Mouse (Mus musculus): ENCODE results near the gene Pdlim7. TPM values are rescaled to one million over a fixed set of nuclear protein-coding genes. Genes with fewer than 3 reads are reported as not detected.
A peak's percentile ranks its signal among the peaks of the same experiment; 100 is the strongest.

The Pdlim7 gene
- polyA plus RNA-seq, 1 experiment, result 80.5 TPM

DNA sequence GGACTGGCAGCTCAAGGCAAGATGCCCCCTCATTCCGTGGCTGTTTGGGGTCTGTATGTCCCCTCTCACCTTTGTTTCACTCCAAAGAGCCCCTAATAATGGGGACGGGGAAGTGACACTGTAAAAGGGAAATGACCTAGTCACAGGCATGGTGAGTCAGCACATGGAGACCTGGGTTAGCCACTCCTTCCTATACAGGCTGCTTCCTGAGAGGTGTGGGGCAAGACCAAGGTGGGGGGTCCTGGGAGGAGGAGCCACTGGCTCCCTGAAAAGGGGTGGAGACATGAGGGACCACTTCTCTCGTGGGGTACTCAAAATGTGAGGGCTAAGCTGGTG is 3.2 kb downstream of the Pdlim7 start:
- no peak overlapping the region for H3K4me3 ChIP-seq (replicated peaks; ENCODE audit: extremely low read depth, low read depth, low read length)
- DNase-seq, result peak; percentile 19
- H3K4me1 ChIP-seq (ENCODE audit: control insufficient read depth, insufficient read depth, low read length), result peaks cover 13% of the 10 kb centered on the region
- 34% methylated on average over 3 of the region's 3 CpGs for WGBS
- TF ChIP-seq CTCF (IDR thresholded peaks at IDR 0.05; ENCODE audit: insufficient read depth, low read length), result no peak
- no peak for TF ChIP-seq POLR2A (IDR thresholded peaks at IDR 0.05; ENCODE audit: borderline replicate concordance, extremely low read depth, low read depth, low read length)

DNA sequence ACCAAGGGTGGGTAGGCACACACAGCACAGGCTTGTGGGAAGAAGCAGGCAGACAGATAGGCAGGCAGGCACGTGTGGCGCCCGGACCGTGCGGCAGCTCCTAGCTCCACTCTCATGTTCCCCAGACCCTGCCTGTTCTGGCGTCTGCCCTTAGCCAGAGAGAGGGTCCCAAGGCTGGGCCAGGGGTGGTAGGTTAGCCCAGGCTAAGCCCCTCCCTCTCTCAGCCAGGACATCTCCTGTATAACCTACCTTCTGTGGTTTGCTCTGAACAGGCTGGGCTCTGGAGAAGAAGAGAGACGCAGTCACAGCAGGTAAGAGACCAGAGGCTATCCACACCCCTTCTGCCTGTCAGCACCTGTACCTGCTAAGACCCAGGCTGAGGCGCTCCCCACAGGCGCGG is 4.9 kb downstream of the Pdlim7 start:
- TF ChIP-seq CTCF (IDR thresholded peaks at IDR 0.05; ENCODE audit: insufficient read depth, low read length) (no peak), POLR2A (IDR thresholded peaks at IDR 0.05; ENCODE audit: borderline replicate concordance, extremely low read depth, low read depth, low read length) (no peak)
- WGBS, result 95% methylated on average over 10 of the region's 10 CpGs
- no peak for DNase-seq
- Histone ChIP-seq H3K4me3 (replicated peaks; ENCODE audit: extremely low read depth, low read depth, low read length) (no peak overlapping the region), H3K4me1 (ENCODE audit: control insufficient read depth, insufficient read depth, low read length) (peaks cover 13% of the 10 kb centered on the region)

DNA sequence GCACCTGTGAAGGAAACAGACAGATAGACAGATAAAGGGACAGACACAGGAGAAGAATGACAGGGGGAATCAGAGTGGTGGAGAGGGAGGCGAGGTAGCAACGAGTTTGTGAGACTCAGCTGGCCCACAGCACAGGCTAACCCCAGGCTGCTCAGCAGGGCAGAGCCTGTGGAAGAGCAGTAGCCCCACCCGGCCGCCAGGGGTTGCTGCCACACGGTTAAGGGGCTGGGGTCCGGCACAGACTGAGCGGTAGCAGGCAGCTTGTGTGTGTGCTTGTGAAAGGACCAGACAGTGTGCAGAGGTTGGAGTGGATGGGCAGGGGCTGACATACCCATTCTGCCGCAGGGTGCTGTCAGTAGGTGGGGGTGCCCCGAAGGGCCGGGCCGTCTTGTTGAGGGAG is 5.6 kb downstream of the Pdlim7 start:
- peaks cover 13% of the 10 kb centered on the region for H3K4me1 ChIP-seq (ENCODE audit: control insufficient read depth, insufficient read depth, low read length)
- TF ChIP-seq CTCF (IDR thresholded peaks at IDR 0.05; ENCODE audit: insufficient read depth, low read length), result no peak
- TF ChIP-seq POLR2A (IDR thresholded peaks at IDR 0.05; ENCODE audit: borderline replicate concordance, extremely low read depth, low read depth, low read length), result no peak
- WGBS, result 69% methylated on average over 11 of the region's 11 CpGs

DNA sequence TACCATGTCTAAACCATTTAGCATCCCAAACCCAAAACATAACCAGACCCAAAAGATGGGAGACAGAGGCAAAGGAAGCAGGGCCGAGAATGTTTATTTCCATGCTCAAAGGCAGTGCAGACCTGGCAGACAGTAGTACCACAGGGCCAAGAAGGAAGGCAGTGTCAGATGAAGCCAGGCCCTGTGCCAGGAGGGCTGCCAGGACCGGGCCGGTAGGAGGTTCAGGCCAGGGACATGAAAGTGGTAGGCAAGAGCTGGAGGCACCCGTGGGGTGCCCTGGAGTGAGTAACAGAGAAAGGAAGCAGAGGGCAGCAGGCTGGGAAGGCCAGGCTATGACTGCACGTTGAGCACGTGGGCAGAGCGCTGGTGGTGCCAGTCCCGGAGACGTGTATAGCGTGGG is 6.8 kb downstream of the Pdlim7 start:
- TF ChIP-seq CTCF (IDR thresholded peaks at IDR 0.05; ENCODE audit: insufficient read depth, low read length), result no peak
- no peak for TF ChIP-seq POLR2A (IDR thresholded peaks at IDR 0.05; ENCODE audit: borderline replicate concordance, extremely low read depth, low read depth, low read length)
- WGBS, result 66% methylated on average over 10 of the region's 10 CpGs
- no peak for DNase-seq
- no peak overlapping the region for H3K4me3 ChIP-seq (replicated peaks; ENCODE audit: extremely low read depth, low read depth, low read length)
- peaks cover 9% of the 10 kb centered on the region; the same call in 1 of the 2 replicates for H3K4me1 ChIP-seq (ENCODE audit: control insufficient read depth, insufficient read depth, low read length)

More for the DNA sequence above, 5.6 kb downstream of the Pdlim7 start:
- DNase-seq, result no peak
- H3K4me3 ChIP-seq (replicated peaks; ENCODE audit: extremely low read depth, low read depth, low read length), result no peak overlapping the region

DNA sequence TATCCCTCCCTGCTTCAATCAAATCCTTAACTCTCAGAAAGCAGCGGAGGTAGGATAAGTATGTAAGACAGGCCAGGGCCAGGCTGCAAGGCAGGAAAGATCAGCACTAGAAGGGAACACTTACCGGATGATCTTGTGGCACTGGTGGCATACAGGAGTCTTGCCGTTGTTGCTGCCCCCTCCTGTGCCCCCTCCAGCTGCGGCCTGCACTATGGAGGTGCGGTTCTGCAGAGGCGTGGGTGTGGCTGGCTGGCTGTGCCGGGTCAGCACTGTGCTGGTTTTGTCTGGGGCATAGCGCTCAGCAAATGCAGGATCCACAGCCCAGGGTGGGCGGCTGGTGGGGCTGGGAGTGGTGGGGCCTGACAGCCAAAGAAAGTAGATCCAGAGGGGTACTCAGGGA is 7.7 kb downstream of the Pdlim7 start:
- WGBS, result 93% methylated on average over 9 of the region's 9 CpGs
- no peak for DNase-seq
- Histone ChIP-seq H3K4me3 (replicated peaks; ENCODE audit: extremely low read depth, low read depth, low read length) (no peak overlapping the region), H3K4me1 (ENCODE audit: control insufficient read depth, insufficient read depth, low read length) (peaks cover 6% of the 10 kb centered on the region; the same call in 1 of the 2 replicates)
- TF ChIP-seq POLR2A (IDR thresholded peaks at IDR 0.05; ENCODE audit: borderline replicate concordance, extremely low read depth, low read depth, low read length) (no peak), CTCF (IDR thresholded peaks at IDR 0.05; ENCODE audit: insufficient read depth, low read length) (no peak)

DNA sequence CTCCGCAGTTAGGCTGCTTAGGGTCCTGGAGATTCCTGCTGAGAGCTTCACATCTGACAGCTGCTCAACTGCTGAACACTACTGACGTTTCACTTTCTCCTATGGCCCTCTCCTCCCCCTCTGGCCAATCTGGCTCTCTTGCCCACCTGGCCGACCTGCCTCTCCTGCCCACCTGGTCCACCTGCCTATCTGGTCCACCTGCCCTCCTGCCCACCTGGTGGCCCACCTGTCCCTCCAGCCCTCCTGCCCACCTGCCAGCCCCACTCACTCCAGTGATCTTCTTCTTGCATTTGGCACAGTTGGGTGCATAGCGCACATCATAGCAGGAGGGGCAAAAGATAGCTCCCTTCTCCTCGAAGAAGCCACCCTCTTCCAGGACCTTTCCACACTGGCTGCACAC is 9.1 kb downstream of the Pdlim7 start:
- DNase-seq, result no peak

DNA sequence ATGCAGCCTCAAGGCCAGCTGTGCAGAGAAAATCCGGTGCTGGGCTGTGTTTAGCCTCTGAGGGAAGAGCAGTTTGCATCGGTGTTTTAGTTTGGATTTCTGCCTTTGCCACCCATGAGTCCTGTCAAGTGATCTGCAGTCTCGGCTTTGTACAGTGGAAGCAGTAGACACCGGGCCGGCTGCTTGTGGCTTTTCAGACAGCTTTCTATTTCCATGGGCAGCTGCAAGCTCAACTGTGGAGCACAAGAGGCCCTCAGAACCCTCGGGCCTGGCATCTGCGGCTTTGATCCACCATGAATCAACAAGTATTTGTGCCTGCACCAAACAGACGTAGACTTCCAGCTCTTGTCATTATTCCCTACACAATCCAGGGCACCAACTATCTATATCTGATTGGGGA is 11.1 kb downstream of the Pdlim7 start:
- no peak for DNase-seq
- 80% methylated on average over 8 of the region's 8 CpGs for WGBS
- H3K4me1 ChIP-seq (ENCODE audit: control insufficient read depth, insufficient read depth, low read length), result no peaks in the 10 kb centered on the region
- TF ChIP-seq POLR2A (IDR thresholded peaks at IDR 0.05; ENCODE audit: borderline replicate concordance, extremely low read depth, low read depth, low read length), result no peak
- TF ChIP-seq CTCF (IDR thresholded peaks at IDR 0.05; ENCODE audit: insufficient read depth, low read length), result no peak
- no peak overlapping the region for H3K4me3 ChIP-seq (replicated peaks; ENCODE audit: extremely low read depth, low read depth, low read length)

More for the DNA sequence above, 9.1 kb downstream of the Pdlim7 start:
- Histone ChIP-seq H3K4me3 (replicated peaks; ENCODE audit: extremely low read depth, low read depth, low read length) (no peak overlapping the region), H3K4me1 (ENCODE audit: control insufficient read depth, insufficient read depth, low read length) (no peaks in the 10 kb centered on the region)
- 85% methylated on average over 5 of the region's 5 CpGs for WGBS
- TF ChIP-seq CTCF (IDR thresholded peaks at IDR 0.05; ENCODE audit: insufficient read depth, low read length) (no peak), POLR2A (IDR thresholded peaks at IDR 0.05; ENCODE audit: borderline replicate concordance, extremely low read depth, low read depth, low read length) (no peak)

DNA sequence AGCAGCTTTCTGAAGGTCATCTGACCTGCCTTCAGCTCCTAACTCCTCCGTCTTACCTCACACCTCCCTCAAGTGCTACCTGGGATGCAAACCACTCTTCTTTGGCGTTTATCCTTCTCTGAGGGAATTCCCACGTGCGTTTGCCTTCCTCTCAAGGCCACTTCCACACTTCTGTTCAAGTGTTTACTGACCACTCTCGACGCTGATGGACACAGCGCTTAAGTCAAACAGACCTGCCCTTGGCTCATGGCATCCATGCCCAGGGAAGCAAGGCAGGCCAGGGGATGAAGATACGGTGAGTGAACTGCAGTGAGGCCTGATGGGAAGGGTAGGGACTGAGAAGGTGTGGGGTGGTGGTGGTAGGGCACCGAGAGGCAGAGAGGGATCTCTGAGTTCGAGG is 12.9 kb downstream of the Pdlim7 start:
- Histone ChIP-seq H3K4me3 (replicated peaks; ENCODE audit: extremely low read depth, low read depth, low read length) (no peak overlapping the region), H3K4me1 (ENCODE audit: control insufficient read depth, insufficient read depth, low read length) (no peaks in the 10 kb centered on the region)
- DNase-seq, result peak; percentile 39
- 54% methylated on average over 10 of the region's 10 CpGs for WGBS
- TF ChIP-seq POLR2A (IDR thresholded peaks at IDR 0.05; ENCODE audit: borderline replicate concordance, extremely low read depth, low read depth, low read length) (no peak), CTCF (IDR thresholded peaks at IDR 0.05; ENCODE audit: insufficient read depth, low read length) (no peak)

DNA sequence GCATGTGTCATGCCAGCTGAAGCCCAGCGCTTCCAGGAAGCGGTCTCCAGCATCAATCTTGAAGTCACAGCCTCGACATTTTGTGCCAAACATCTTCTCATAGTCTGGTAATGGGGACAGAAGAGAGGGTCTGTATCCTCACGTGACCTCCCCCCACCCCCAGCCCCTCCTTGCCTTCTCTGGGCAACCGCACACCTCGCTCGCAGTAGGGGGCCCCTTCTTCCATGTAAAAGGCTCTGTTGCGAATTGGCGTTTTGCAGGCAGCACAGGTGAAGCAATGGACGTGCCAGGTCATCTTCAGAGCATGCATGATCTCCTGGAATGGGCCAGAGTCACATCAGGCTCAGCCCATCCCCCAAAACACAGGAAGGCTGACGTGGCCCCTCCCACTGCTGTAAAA is 14.6 kb downstream of the Pdlim7 start:
- TF ChIP-seq CTCF (IDR thresholded peaks at IDR 0.05; ENCODE audit: insufficient read depth, low read length) (no peak), POLR2A (IDR thresholded peaks at IDR 0.05; ENCODE audit: borderline replicate concordance, extremely low read depth, low read depth, low read length) (no peak)
- no peak for DNase-seq
- WGBS, result 77% methylated on average over 11 of the region's 11 CpGs
- Histone ChIP-seq H3K4me1 (ENCODE audit: control insufficient read depth, insufficient read depth, low read length) (no peaks in the 10 kb centered on the region), H3K4me3 (replicated peaks; ENCODE audit: extremely low read depth, low read depth, low read length) (no peak overlapping the region)

DNA sequence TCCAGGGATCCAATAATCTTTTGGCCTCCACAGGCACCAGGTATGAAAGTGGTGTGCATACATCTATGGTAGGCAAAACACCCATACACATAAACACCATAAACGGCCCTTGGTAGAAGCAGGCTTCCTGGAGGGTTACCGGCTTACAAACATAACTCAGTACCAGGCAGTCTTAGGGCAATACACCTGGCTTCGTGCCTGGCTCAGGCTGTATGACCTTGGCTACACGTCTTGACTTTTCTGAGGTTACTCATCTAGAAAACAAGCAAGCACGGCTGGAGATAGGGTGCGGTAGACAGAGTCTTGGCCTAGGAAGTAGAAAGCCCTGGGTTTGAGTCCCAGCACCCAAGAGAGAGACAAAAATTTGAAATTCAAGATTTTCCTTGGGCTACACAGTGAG is 16.8 kb downstream of the Pdlim7 start:
- no peak for DNase-seq
- Histone ChIP-seq H3K4me1 (ENCODE audit: control insufficient read depth, insufficient read depth, low read length) (no peaks in the 10 kb centered on the region), H3K4me3 (replicated peaks; ENCODE audit: extremely low read depth, low read depth, low read length) (no peak overlapping the region)
- TF ChIP-seq POLR2A (IDR thresholded peaks at IDR 0.05; ENCODE audit: borderline replicate concordance, extremely low read depth, low read depth, low read length), result no peak
- TF ChIP-seq CTCF (IDR thresholded peaks at IDR 0.05; ENCODE audit: insufficient read depth, low read length), result no peak
- 68% methylated on average over 6 of the region's 6 CpGs for WGBS
